Mouse (Mus musculus) limb, embryonic 13.5 days (tissue): ENCODE results near the gene Hnrnpa0. TPM values are rescaled to one million over a fixed set of nuclear protein-coding genes. Genes with fewer than 3 reads are reported as not detected.
"Not testable (repeated sequence)": the region's sequence is repeated elsewhere in the genome, so short reads cannot be mapped to it uniquely, and the experiment has no call there.

Experiments
- ATAC-seq: fragments of 200-750 bp; cut with Nextera tagmentation; 2 replicates; pipeline ENCODE4 v1.8.0; 2017; ENCODE audit warnings: low read depth, moderate number of reproducible peaks, moderate TSS enrichment; ENCODE audit not compliant: low FRiP score
- H3K27ac ChIP-seq: fragments of 300-500 bp; sonication (generic); 2 replicates; pipeline ENCODE4 v1.5.1; 2015; ENCODE audit warnings: inconsistent platforms, mild to moderate bottlenecking, moderate library complexity
- H3K27me3 ChIP-seq: fragments of 300-500 bp; sonication (generic); 2 replicates; pipeline ENCODE4 v1.6.1; 2015; ENCODE audit warnings: mild to moderate bottlenecking, inconsistent platforms
- H3K36me3 ChIP-seq: fragments of 300-500 bp; sonication (generic); 2 replicates; pipeline ENCODE4 v1.6.1; 2015; ENCODE audit warnings: inconsistent platforms, mild to moderate bottlenecking, moderate library complexity
- H3K4me1 ChIP-seq: fragments of 300-500 bp; sonication (generic); 2 replicates; pipeline ENCODE4 v1.6.1; 2015; ENCODE audit warnings: inconsistent platforms
- H3K4me2 ChIP-seq: fragments of 300-500 bp; sonication (generic); replicated peaks from 2 replicates; pipeline ENCODE4 v1.6.1; 2015; ENCODE audit warnings: inconsistent platforms, mild to moderate bottlenecking, moderate library complexity
- H3K4me3 ChIP-seq: fragments of 300-500 bp; sonication (generic); 2 replicates; pipeline ENCODE4 v1.5.1; 2015; ENCODE audit warnings: moderate library complexity, mild to moderate bottlenecking, inconsistent platforms
- H3K9ac ChIP-seq: fragments of 300-500 bp; sonication (generic); 2 replicates; pipeline ENCODE4 v1.6.1; 2015; ENCODE audit warnings: mild to moderate bottlenecking, inconsistent platforms
- H3K9me3 ChIP-seq: fragments of 300-500 bp; sonication (generic); 2 replicates; pipeline ENCODE4 v1.6.1; 2016; ENCODE audit warnings: inconsistent platforms
- WGBS: fragments of 180-500 bp; shearing (Covaris S2); methylation state at CpG from one replicate; pipeline ENCODE4 v1.1.7; 2015; 5-methylcytosine and 5-hydroxymethylcytosine counted together
- polyA plus RNA-seq: library from polyadenylated mRNA; unstranded; fragments of >200 nt; fragmentation: Nextera tagmentation; extraction: Ambion mirVana; gene quantifications from 2 replicates; pipeline ENCODE4 v1.2.1, GENCODE M21; 2015

Hnrnpa0 gene
- polyA plus RNA-seq, 1 experiment from 2014 or later: 52.9 TPM

- no peak overlapping the region for H3K4me2 ChIP-seq
- no peak overlapping the region for H3K27ac ChIP-seq
- H3K4me1 ChIP-seq: peaks cover 10% of the 10 kb centered on the region; the same call in 1 of the 2 replicates
- no peak overlapping the region for H3K9ac ChIP-seq
- 81% methylated on average over 3 of the region's 3 CpGs for WGBS
- H3K27me3 ChIP-seq: no peaks in the 10 kb centered on the region
- no peak overlapping the region for H3K4me3 ChIP-seq
- peaks cover 5% of the 10 kb centered on the region; the same call in 1 of the 2 replicates for H3K9me3 ChIP-seq
- H3K36me3 ChIP-seq: no peaks in the 10 kb centered on the region
- ATAC-seq: no peak
Observed at GRCm38 (mm10) chr13:58149629-58150028, 21.3 kb upstream of the Hnrnpa0 start.

- no peak for ATAC-seq
- H3K4me3 ChIP-seq: peak overlapping the region; percentile 44
- no peaks in the 10 kb centered on the region for H3K27me3 ChIP-seq
- H3K4me2 ChIP-seq: peak overlapping the region; percentile 69
- peaks cover 5% of the 10 kb centered on the region; the same call in 1 of the 2 replicates for H3K9me3 ChIP-seq
- no peak overlapping the region for H3K27ac ChIP-seq
- no peaks in the 10 kb centered on the region for H3K36me3 ChIP-seq
- no peak overlapping the region for H3K9ac ChIP-seq
- peaks cover 10% of the 10 kb centered on the region; the same call in 1 of the 2 replicates for H3K4me1 ChIP-seq
- WGBS: 37% methylated on average over 5 of the region's 5 CpGs
Observed at GRCm38 (mm10) chr13:58149033-58149558, 20.7 kb upstream of the Hnrnpa0 start.

- WGBS: under 1% methylated on average over 17 of the region's 17 CpGs
Observed at GRCm38 (mm10) chr13:58148256-58148831, 20.0 kb upstream of the Hnrnpa0 start.

GRCm38 (mm10) chr13:58147760-58148159, 19.4 kb upstream of the Hnrnpa0 start:
- H3K9me3 ChIP-seq: peaks cover 5% of the 10 kb centered on the region; the same call in 1 of the 2 replicates
- ATAC-seq: no peak
- no peaks in the 10 kb centered on the region for H3K27me3 ChIP-seq
- H3K9ac ChIP-seq: no peak overlapping the region
- H3K4me2 ChIP-seq: no peak overlapping the region
- H3K4me1 ChIP-seq: peaks cover 10% of the 10 kb centered on the region; the same call in 1 of the 2 replicates
- H3K4me3 ChIP-seq: no peak overlapping the region
- no peaks in the 10 kb centered on the region for H3K36me3 ChIP-seq
- H3K27ac ChIP-seq: no peak overlapping the region
- 76% methylated on average over 1 of the region's 1 CpGs for WGBS

More at GRCm38 (mm10) chr13:58148256-58148831, 20.0 kb upstream of the Hnrnpa0 start:
- Histone ChIP-seq H3K36me3 (no peaks in the 10 kb centered on the region), H3K4me2 (peak overlapping the region; percentile 69), H3K4me1 (peaks cover 10% of the 10 kb centered on the region; the same call in 1 of the 2 replicates), H3K27ac (no peak overlapping the region), H3K9ac (peak overlapping the region; percentile 46; the same call in 1 of the 2 replicates), H3K9me3 (peaks cover 5% of the 10 kb centered on the region; the same call in 1 of the 2 replicates), H3K4me3 (peak overlapping the region; percentile 44), H3K27me3 (no peaks in the 10 kb centered on the region)
- peak; percentile 90 for ATAC-seq

GRCm38 (mm10) chr13:58146603-58147002, 18.2 kb upstream of the Hnrnpa0 start:
- H3K4me3 ChIP-seq, H3K4me1 ChIP-seq, H3K9ac ChIP-seq, ATAC-seq, H3K27me3 ChIP-seq, H3K27ac ChIP-seq, H3K9me3 ChIP-seq, H3K4me2 ChIP-seq, H3K36me3 ChIP-seq: not testable (repeated sequence)
- WGBS: 94% methylated on average over 8 of the region's 8 CpGs

GRCm38 (mm10) chr13:58131692-58132091, 3.3 kb upstream of the Hnrnpa0 start:
- Histone ChIP-seq H3K36me3 (peaks cover 4% of the 10 kb centered on the region; the same call in 1 of the 2 replicates), H3K9me3 (peaks cover 6% of the 10 kb centered on the region; the same call in 1 of the 2 replicates), H3K4me2 (no peak overlapping the region), H3K9ac (no peak overlapping the region), H3K4me3 (no peak overlapping the region), H3K27me3 (no peaks in the 10 kb centered on the region), H3K27ac (no peak overlapping the region), H3K4me1 (peaks cover 9% of the 10 kb centered on the region)
- 50% methylated on average over 3 of the region's 3 CpGs for WGBS
- no peak for ATAC-seq

- peaks cover 23% of the 10 kb centered on the region for H3K4me1 ChIP-seq
- H3K36me3 ChIP-seq: peaks cover 8% of the 10 kb centered on the region
- H3K27ac ChIP-seq: peak overlapping the region; percentile 99
- peak overlapping the region; percentile 99 for H3K9ac ChIP-seq
- no peak for ATAC-seq
- H3K4me2 ChIP-seq: peak overlapping the region; percentile 77
- H3K27me3 ChIP-seq: no peaks in the 10 kb centered on the region
- 30% methylated on average over 4 of the region's 4 CpGs for WGBS
- peak overlapping the region; percentile 99 for H3K4me3 ChIP-seq
- H3K9me3 ChIP-seq: no peaks in the 10 kb centered on the region; the same call in 1 of the 2 replicates
Observed at GRCm38 (mm10) chr13:58129687-58130246, 1.4 kb upstream of the Hnrnpa0 start.

GRCm38 (mm10) chr13:58128768-58129671, 664 bp upstream of the Hnrnpa0 start:
- WGBS: under 1% methylated on average over 82 of the region's 83 CpGs

GRCm38 (mm10) chr13:58127766-58128361, 492 bp downstream of the Hnrnpa0 start:
- ATAC-seq: peak; percentile 33
- H3K36me3 ChIP-seq: peaks cover 8% of the 10 kb centered on the region
- no peaks in the 10 kb centered on the region for H3K27me3 ChIP-seq
- peak overlapping the region; percentile 99 for H3K4me3 ChIP-seq
- H3K4me2 ChIP-seq: peak overlapping the region; percentile 73
- under 1% methylated on average over 79 of the region's 81 CpGs for WGBS
- H3K9me3 ChIP-seq: no peaks in the 10 kb centered on the region
- H3K27ac ChIP-seq: peak overlapping the region; percentile 99
- peak overlapping the region; percentile 99 for H3K9ac ChIP-seq
- peaks cover 41% of the 10 kb centered on the region for H3K4me1 ChIP-seq

More at GRCm38 (mm10) chr13:58128768-58129671, 664 bp upstream of the Hnrnpa0 start:
- peak overlapping the region; percentile 99 for H3K9ac ChIP-seq
- H3K27me3 ChIP-seq: no peaks in the 10 kb centered on the region
- ATAC-seq: peak; percentile 97
- peak overlapping the region; percentile 99 for H3K4me3 ChIP-seq
- no peaks in the 10 kb centered on the region for H3K9me3 ChIP-seq
- peaks cover 8% of the 10 kb centered on the region for H3K36me3 ChIP-seq
- H3K4me2 ChIP-seq: peak overlapping the region; percentile 77
- H3K27ac ChIP-seq: peak overlapping the region; percentile 99
- H3K4me1 ChIP-seq: peaks cover 30% of the 10 kb centered on the region

GRCm38 (mm10) chr13:58126862-58127765, 1.2 kb downstream of the Hnrnpa0 start:
- Histone ChIP-seq H3K36me3 (peaks cover 8% of the 10 kb centered on the region), H3K4me3 (peak overlapping the region; percentile 99), H3K4me1 (peaks cover 41% of the 10 kb centered on the region), H3K4me2 (peak overlapping the region; percentile 73), H3K27ac (peak overlapping the region; percentile 99), H3K9ac (peak overlapping the region; percentile 99), H3K9me3 (no peaks in the 10 kb centered on the region), H3K27me3 (no peaks in the 10 kb centered on the region)
- under 1% methylated on average over 72 of the region's 92 CpGs for WGBS
- ATAC-seq: no peak
